Comparison of ENCODE assay signal across 17 mouse cellular contexts in genomic region chr5:74113961-74114689, GRCm38 (mm10).
"Had no signal": no experiment of that assay in that cellular context is flagged by ENCODE, and none has a peak within 500 bp of the region (broad histone marks: within the 10 kb centered on the region; RNA-seq: fewer than 3 reads in every experiment).

No protein-coding gene starts in this region.

- H3K36me3 ChIP-seq: kidney, embryonic 15.5 days; limb, embryonic 10.5 days; liver, embryonic 15.5 days; neural tube, embryonic 13.5 days; stomach, embryonic 15.5 days had no signal

- H3K9ac ChIP-seq: kidney, embryonic 15.5 days; liver, embryonic 15.5 days; neural tube, embryonic 13.5 days; stomach, embryonic 15.5 days had no signal

- H3K27ac ChIP-seq: kidney, embryonic 15.5 days; left cerebral cortex, adult 2 months; limb, embryonic 10.5 days; liver, embryonic 15.5 days; neural tube, embryonic 13.5 days; stomach, embryonic 15.5 days had no signal

- H3K4me2 ChIP-seq: kidney, embryonic 15.5 days; liver, embryonic 11.5 days; liver, embryonic 15.5 days; neural tube, embryonic 13.5 days; stomach, embryonic 15.5 days had no signal

- H3K9me3 ChIP-seq: kidney, embryonic 15.5 days; limb, embryonic 10.5 days; liver, embryonic 15.5 days; neural tube, embryonic 13.5 days; stomach, embryonic 15.5 days had no signal

- H3K4me3 ChIP-seq: kidney, embryonic 15.5 days; left cerebral cortex, adult 2 months; limb, embryonic 10.5 days; liver, embryonic 15.5 days; neural tube, embryonic 13.5 days; stomach, embryonic 15.5 days had no signal

- DNase-seq: kidney, adult 2 months; kidney, postnatal 14 days; lung, adult 2 months; lung, postnatal 36 days; retina, postnatal 1 day; right cerebral cortex, postnatal 4 days; spleen, adult 18-20 months; thymus, adult 2 months; thymus, postnatal 36 days had no signal

- ATAC-seq: lung, postnatal 0 days had no signal

- H3K4me1 ChIP-seq: kidney, embryonic 15.5 days; limb, embryonic 10.5 days; liver, embryonic 15.5 days; stomach, embryonic 15.5 days had no signal

- H3K27me3 ChIP-seq: kidney, embryonic 15.5 days; liver, embryonic 15.5 days; neural tube, embryonic 13.5 days; stomach, embryonic 15.5 days had no signal
